Mouse (Mus musculus) A20 (cell line): Measurements from ENCODE around the gene Cops4.

Experiments used
- DNase-seq: peaks from one replicate; pipeline ENCODE4 v3.0.0-alpha.2; 2011; ENCODE audit warnings: low read depth, low spot score

Gene Cops4

DNA sequence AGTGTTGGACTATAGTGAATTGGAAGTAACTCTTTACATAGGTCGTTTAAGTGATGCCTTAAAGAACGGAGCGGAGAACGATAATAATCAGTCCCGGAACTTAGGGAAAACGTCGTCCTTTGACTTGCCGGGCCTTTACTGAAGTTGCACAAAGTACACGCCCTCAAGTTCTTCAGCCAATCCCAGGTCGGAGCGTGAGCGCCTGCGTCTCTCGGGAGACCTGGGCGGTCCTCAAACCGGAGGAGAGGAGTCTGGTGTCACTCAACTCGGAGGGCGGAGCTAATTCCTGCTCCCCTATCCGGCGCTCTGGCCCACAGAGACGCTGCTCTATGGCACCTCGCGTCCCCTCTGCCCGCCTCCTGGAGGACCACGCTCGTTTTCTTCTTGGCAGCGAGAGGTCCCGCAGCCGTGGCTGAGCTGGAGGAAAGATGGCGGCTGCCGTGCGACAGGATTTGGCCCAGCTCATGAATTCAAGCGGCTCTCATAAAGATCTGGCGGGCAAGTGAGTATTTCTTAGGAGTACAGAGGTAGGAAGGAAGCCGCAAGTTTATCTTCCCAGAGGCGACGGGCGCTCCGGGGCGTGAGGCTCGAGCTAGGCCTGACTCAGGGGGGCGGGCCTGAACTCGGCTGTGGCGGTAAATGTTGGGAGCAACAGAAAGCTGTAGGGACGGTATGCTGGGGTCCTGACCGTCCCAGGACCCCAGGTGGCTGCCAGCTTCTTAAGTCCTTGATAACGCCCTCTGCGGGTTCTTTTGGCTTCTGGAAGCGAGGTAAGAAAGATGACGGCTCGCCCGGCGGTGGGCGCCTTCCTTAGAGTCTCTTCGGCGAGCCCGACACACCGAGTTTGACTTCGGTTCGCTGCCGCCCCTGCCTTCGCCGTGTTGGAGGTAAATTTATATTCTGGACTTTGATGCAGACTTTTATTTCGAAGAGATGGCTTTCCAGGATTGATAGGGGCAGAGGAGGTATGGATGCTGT, at the start of gene Cops4:
Gene Cops4 (plus strand): TSS at position 261 of the 978 bp plus-strand sequence.
- peak; percentile 99 for DNase-seq

GRCm38 (mm10) chr5:100476328-100476727, 41.8 kb upstream of the Cops4 start:
- DNase-seq = peak; percentile 36

DNA sequence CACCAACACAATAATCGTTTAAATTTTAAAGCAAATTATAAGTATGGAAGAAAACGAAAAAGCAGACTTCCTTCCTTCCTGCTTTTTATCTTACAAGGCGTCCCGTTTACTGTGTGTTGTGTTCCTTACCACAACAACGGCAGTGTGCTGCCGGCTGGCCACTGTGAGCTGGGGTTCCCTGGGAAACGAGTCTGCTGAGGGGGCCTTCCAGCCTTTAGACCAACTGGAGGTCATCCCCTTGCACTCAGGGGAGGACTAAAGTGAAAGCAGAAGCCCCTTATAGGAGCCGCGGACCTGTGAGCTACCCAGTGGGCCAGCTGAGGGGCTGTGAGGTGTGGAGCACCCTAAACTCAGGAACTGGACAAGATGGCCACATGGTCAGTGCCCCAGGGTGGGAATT, 40.5 kb upstream of the Cops4 start:
- no peak for DNase-seq

DNA sequence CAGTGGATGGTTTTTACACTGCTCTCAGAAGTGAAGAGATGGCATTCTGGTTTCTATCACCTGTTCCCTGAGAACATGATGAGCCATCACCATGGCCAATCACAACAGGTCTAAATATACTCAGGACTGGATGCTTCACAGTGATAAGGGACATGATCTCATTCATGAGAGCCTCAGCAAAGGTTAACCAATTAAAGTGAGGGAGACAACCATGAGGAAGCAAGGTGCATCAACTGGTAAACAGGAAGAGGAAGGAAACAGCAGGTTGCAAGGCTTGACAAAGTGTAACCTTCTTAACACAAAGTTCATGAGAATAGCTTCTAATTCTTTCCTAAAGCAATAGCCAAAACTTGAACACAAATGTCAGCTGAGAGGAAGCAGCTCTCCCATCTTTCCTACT, 34.5 kb upstream of the Cops4 start:
- no peak for DNase-seq

GRCm38 (mm10) chr5:100487120-100487519, 31.0 kb upstream of the Cops4 start:
- no peak for DNase-seq

GRCm38 (mm10) chr5:100488231-100488630, 29.9 kb upstream of the Cops4 start:
- no peak for DNase-seq

- no peak for DNase-seq
These were observed 28.8 kb upstream of the Cops4 start for GRCm38 (mm10) chr5:100489340-100489739.

DNA sequence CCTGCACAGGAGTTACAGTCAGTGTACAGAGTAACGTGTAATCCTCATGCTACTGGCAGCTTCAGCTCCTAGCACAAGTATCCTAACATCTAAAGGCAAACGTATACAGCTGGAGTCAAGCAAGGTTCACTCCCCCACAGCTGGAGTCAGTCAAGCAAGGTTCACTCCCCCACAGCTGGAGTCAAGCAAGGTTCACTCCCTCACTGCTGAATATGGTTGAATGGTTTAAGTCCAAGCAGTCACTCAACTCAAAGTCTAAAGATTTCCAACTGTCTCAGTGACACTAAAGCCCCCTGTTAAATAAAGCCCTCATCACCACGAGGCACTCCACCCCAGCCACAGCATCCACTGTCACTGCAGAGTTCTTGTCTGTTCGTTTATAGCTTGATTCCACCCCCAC, 26.4 kb upstream of the Cops4 start:
- peak; percentile 51 for DNase-seq

- peak; percentile 89 for DNase-seq
These were observed 19.5 kb upstream of the Cops4 start for GRCm38 (mm10) chr5:100498436-100499180.

DNA sequence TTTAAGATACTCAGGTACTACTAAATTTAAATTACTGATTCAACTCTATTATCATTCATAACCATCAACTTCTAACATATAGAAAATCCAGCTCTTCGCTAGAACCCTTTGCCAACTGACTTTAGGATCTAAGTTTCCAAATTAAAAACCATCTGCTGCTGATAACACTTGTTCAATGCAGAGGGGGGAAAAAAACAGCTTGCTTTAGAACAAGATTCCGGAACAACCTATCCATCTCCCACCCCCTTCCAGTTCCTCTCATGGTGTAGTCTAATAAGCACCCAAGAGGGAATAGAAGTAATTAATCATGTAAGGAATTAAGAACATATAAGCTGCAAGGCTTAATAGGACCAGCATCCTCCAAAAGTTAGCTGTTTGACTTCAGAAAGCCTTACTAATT, 18.9 kb upstream of the Cops4 start:
- DNase-seq = no peak

GRCm38 (mm10) chr5:100499831-100500304, 18.2 kb upstream of the Cops4 start:
- DNase-seq = peak; percentile 75

DNA sequence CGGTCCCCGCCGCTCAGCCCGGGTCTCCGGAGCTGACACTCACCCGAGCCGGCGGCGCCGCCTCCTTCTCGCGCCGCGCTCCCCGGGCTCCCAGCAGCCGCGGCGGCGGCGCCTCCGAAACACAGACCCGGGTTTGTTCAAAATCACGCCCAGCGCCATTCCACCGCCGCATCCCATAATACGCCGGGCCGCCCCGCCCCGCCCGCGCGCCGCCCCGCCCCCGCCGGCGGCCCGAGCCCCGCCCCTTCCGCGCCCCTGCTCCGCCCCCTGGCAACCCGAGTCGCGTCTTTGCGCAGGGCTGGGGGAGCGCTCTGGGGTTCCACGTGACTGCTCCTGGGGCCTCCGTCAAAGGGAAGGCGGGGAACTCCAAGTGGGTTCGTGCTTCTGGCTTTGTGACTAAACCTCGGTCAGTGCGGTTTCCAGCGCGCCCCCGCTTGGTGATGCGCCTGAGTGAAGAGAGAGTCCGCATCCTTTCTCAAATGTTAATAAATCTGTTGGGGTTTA, 17.6 kb upstream of the Cops4 start, which contains the start of gene Lin54:
Gene Lin54 (minus strand): TSS at position 182 of the 504 bp plus-strand sequence.
- DNase-seq = peak; percentile 92

GRCm38 (mm10) chr5:100501267-100501666, 16.8 kb upstream of the Cops4 start:
- DNase-seq = no peak

DNA sequence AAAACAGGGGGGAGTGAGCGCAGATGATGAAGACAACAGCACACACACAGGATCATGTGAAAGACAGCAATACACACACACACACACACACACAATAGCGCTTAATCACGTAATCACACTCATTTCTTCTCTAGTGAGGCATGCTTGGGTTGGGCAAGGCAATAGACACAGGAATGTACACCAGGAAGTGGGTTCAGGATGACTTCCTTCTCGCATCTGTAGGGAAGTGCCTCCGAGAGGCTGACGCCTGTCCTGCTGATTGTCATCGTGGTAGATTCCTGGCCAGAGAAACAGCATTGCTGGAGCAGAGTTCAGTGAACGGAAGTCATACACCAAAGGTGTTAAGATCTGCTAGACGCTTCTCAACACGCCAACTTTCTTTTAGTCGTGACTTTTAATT, 8.9 kb upstream of the Cops4 start:
- DNase-seq = no peak

DNA sequence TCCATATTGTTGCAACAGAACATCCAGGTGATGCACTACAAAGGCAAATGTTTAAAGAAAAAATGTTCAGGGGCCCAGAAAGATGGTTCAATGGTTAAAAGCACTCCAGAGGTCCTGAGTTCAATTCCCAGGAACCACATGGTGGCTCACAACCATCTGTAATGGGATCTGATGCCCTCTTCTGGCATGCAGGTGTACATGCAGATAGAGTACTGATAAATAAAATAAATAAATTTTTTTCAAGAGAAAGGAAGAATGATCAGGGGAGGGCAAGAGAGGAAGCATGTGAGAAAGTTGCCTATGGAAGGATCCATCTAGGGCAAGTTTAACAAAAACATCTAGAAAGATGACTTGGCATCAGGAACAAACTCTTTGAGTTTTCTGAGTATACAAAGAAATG, 5.5 kb upstream of the Cops4 start:
- DNase-seq = peak; percentile 26

- DNase-seq = no peak
These were observed 910 bp downstream of the Cops4 start for GRCm38 (mm10) chr5:100519027-100519411.

GRCm38 (mm10) chr5:100520223-100520622, 2.1 kb downstream of the Cops4 start:
- DNase-seq = no peak

DNA sequence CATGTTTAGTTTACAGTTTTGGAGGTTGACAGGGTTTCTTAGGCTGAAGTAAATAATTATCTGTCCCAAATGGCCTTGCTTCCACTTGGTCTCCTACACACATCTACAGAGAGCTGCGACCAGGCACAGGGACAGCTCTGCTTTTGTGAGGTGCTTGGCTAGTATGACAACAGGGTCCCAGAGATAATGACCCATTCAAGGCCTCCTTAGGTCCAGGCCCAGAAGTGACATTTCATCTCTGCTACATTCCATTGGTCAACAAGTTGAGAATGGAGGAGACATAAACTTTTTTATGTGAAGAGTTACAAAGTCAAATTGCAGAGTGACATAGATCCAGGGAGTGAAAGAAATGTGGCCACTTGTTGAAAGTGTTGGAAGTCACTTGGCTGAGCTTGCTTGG, 5.2 kb downstream of the Cops4 start:
- DNase-seq = no peak

GRCm38 (mm10) chr5:100524921-100525320, 6.8 kb downstream of the Cops4 start:
- no peak for DNase-seq

- no peak for DNase-seq
These were observed 7.5 kb downstream of the Cops4 start for GRCm38 (mm10) chr5:100525620-100526019.

DNA sequence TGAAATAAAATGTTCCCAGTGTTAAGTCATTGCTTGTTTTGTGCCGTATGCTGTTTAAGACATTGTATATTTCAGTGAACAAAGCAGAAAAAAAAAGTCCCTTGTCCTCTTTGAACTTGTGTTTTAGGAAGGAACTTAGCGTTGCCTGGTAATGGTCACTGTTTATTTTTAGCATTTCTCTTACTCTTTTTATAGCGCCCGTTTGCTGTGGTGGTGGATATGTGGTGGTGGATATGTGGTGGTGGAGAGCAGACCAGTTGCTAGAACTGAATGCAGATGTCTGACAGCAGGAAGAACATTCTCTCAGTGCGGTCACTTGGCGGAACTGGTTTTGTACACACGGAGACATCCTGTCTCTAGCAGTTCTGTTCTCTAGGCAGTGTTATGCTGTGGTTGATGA, 8.1 kb downstream of the Cops4 start:
- DNase-seq = no peak

GRCm38 (mm10) chr5:100535826-100536225, 17.7 kb downstream of the Cops4 start:
- no peak for DNase-seq
